Mouse (Mus musculus) C2C12 (cell line): ENCODE results near the gene Cpb1.

Source experiments
- CTCF ChIP-seq: IDR thresholded peaks from one replicate; pipeline ENCODE4 v1.5.1; 2011; ENCODE audit not compliant: control insufficient read depth, insufficient read depth, insufficient read length
- FOSL1 ChIP-seq: IDR thresholded peaks from one replicate; pipeline ENCODE4 v1.8.0; 2011; ENCODE audit warnings: mild to moderate bottlenecking, low read length; ENCODE audit not compliant: poor library complexity, insufficient read depth, severe bottlenecking
- MAX ChIP-seq: IDR thresholded peaks from one replicate; pipeline ENCODE4 v1.6.1; 2011; ENCODE audit warnings: mild to moderate bottlenecking, control low read depth
- MYOD1 ChIP-seq: IDR thresholded peaks from one replicate; pipeline ENCODE4 v1.6.1; 2011; ENCODE audit warnings: low read depth; ENCODE audit not compliant: control insufficient read depth, insufficient read length
- MYOG ChIP-seq: IDR thresholded peaks from one replicate; pipeline ENCODE4 v1.6.1; 2011; ENCODE audit not compliant: control insufficient read depth, insufficient read length; ENCODE audit errors: extremely low read depth
- USF1 ChIP-seq: IDR thresholded peaks from one replicate; pipeline ENCODE4 v1.6.1; 2011; ENCODE audit warnings: low read depth, mild to moderate bottlenecking, control low read depth, moderate library complexity

DNA sequence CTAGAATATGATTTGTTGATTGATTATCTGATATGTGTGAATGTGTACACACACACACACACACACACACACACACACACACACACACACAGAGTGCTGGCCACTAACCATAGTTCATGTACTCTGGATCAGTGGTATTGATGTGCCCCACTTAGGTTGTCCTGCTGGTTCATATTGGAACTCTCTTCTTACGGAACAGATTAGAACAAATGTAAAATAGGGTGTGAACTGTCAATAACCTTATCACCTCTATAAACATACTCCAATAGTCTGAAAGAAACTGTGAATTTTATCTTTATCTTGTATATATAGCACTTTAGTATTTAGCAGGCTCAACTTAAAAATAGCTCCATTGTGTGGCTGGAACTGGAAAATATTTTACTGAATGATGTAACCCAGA, 38.6 kb downstream of the Cpb1 start:
- TF ChIP-seq USF1 (no peak), CTCF (no peak), MAX (no peak), MYOG (no peak), MYOD1 (no peak), FOSL1 (no peak)
